Mouse (Mus musculus) thymus, adult 2 months (tissue): ENCODE measurements around the gene Tmed9. TPM values are rescaled to one million over a fixed set of nuclear protein-coding genes. Genes with fewer than 3 reads are reported as not detected.
A peak's percentile ranks its signal among the peaks of the same experiment; 100 is the strongest.

Experiments
- DNase-seq: peaks from one replicate; pipeline ENCODE4 v3.0.0; 2021
- H3K27ac ChIP-seq: fragments of 200-500 bp; 2 replicates; pipeline ENCODE4 v1.5.1; 2012; ENCODE audit warnings: low read length, control low read depth; ENCODE audit not compliant: control insufficient read depth, insufficient read depth
- H3K27me3 ChIP-seq: fragments of 200-500 bp; 2 replicates; pipeline ENCODE4 v1.6.1; 2012; ENCODE audit warnings: mild to moderate bottlenecking, low read length, moderate library complexity, mixed read lengths; ENCODE audit not compliant: control insufficient read depth, insufficient read depth
- H3K36me3 ChIP-seq: fragments of 200-500 bp; 2 replicates; pipeline ENCODE4 v1.6.1; 2012; ENCODE audit warnings: mild to moderate bottlenecking, low read length, moderate library complexity; ENCODE audit not compliant: control insufficient read depth, insufficient read depth
- H3K4me1 ChIP-seq: fragments of 200-500 bp; replicated peaks from 2 replicates; pipeline ENCODE4 v1.6.1; 2012; ENCODE audit warnings: low read length; ENCODE audit not compliant: control insufficient read depth, insufficient read depth
- H3K4me3 ChIP-seq: fragments of 200-500 bp; 2 replicates; pipeline ENCODE4 v1.5.1; 2012; ENCODE audit warnings: mild to moderate bottlenecking, low read length, control low read depth, moderate library complexity; ENCODE audit not compliant: control insufficient read depth, insufficient read depth
- CTCF ChIP-seq: fragments of 200-500 bp; IDR thresholded peaks from 2 replicates; pipeline ENCODE4 v1.5.1; 2012; ENCODE audit warnings: mild to moderate bottlenecking, control low read depth, low read length, moderate library complexity, borderline replicate concordance; ENCODE audit not compliant: control insufficient read depth, poor library complexity, insufficient read depth; ENCODE audit errors: extremely low read depth
- POLR2A ChIP-seq: fragments of 200-500 bp; IDR thresholded peaks from 2 replicates; pipeline ENCODE4 v1.6.1; 2012; ENCODE audit warnings: mild to moderate bottlenecking, low read length, control low read depth, moderate library complexity; ENCODE audit not compliant: control insufficient read depth, poor library complexity, insufficient read depth; ENCODE audit errors: extremely low read depth
- WGBS: fragments of 180-500 bp; shearing (Covaris S2); methylation state at CpG from one replicate; pipeline ENCODE4 v1.1.7; 2018; 5-methylcytosine and 5-hydroxymethylcytosine counted together
- polyA plus RNA-seq: library from polyadenylated mRNA; depleted of rRNA; stranded (reverse); fragments of >200 nt; gene quantifications from 2 replicates; pipeline ENCODE4 v1.2.3, GENCODE M21; 2012

Gene Tmed9
- polyA plus RNA-seq, 1 experiment, result 73.4 TPM

- WGBS, result under 1% methylated on average over 31 of the region's 31 CpGs
- DNase-seq, result no peak
- H3K4me1 ChIP-seq, result peaks cover 3% of the 10 kb centered on the region
- no peak for TF ChIP-seq CTCF
- H3K4me3 ChIP-seq, result peak overlapping the region; percentile 69
- peaks cover 24% of the 10 kb centered on the region for H3K36me3 ChIP-seq
- no peak overlapping the region for H3K27ac ChIP-seq
- no peaks in the 10 kb centered on the region for H3K27me3 ChIP-seq
Observed at GRCm38 (mm10) chr13:55593254-55593747, 19.8 kb downstream of the Tmed9 start.

GRCm38 (mm10) chr13:55595375-55595774 is 21.8 kb downstream of the Tmed9 start:
- TF ChIP-seq POLR2A (no peak), CTCF (no peak)
- no peak for DNase-seq
- 93% methylated on average over 12 of the region's 12 CpGs for WGBS

GRCm38 (mm10) chr13:55596802-55597201 is 23.3 kb downstream of the Tmed9 start:
- DNase-seq, result no peak
- TF ChIP-seq POLR2A, result no peak
- no peak for TF ChIP-seq CTCF
- Histone ChIP-seq H3K4me1 (peaks cover 7% of the 10 kb centered on the region), H3K27me3 (no peaks in the 10 kb centered on the region), H3K27ac (no peak overlapping the region), H3K4me3 (no peak overlapping the region), H3K36me3 (peaks cover 24% of the 10 kb centered on the region)
- 97% methylated on average over 12 of the region's 12 CpGs for WGBS

More at GRCm38 (mm10) chr13:55595375-55595774, 21.8 kb downstream of the Tmed9 start:
- no peak overlapping the region for H3K4me3 ChIP-seq
- H3K27ac ChIP-seq, result no peak overlapping the region
- peaks cover 7% of the 10 kb centered on the region for H3K4me1 ChIP-seq
- H3K27me3 ChIP-seq, result no peaks in the 10 kb centered on the region
- H3K36me3 ChIP-seq, result peaks cover 24% of the 10 kb centered on the region

GRCm38 (mm10) chr13:55599566-55600540 is 26.3 kb downstream of the Tmed9 start, which contains the start of gene B4galt7:
Gene B4galt7, plus strand, starts transcription at chr13:55599896.
- peak; percentile 77 for DNase-seq
- Histone ChIP-seq H3K27me3 (no peaks in the 10 kb centered on the region), H3K36me3 (peaks cover 19% of the 10 kb centered on the region), H3K4me1 (peaks cover 4% of the 10 kb centered on the region), H3K4me3 (peak within 1 kb of the TSS; percentile 100), H3K27ac (peak within 1 kb of the TSS; percentile 6)
- WGBS, result 7% methylated on average over 50 of the region's 51 CpGs
- TF ChIP-seq CTCF (no peak), POLR2A (peak; percentile 56)

- H3K27me3 ChIP-seq, result no peaks in the 10 kb centered on the region
- H3K4me3 ChIP-seq, result peak overlapping the region; percentile 100; the same call in 1 of the 2 replicates
- peak; percentile 44 for DNase-seq
- peaks cover 14% of the 10 kb centered on the region for H3K36me3 ChIP-seq
- TF ChIP-seq CTCF (no peak), POLR2A (no peak)
- H3K27ac ChIP-seq, result peak overlapping the region; percentile 78
- WGBS, result under 1% methylated on average over 9 of the region's 9 CpGs
- peaks cover 4% of the 10 kb centered on the region for H3K4me1 ChIP-seq
Observed at GRCm38 (mm10) chr13:55600657-55601056, 27.1 kb downstream of the Tmed9 start.

GRCm38 (mm10) chr13:55601611-55602010 is 28.1 kb downstream of the Tmed9 start:
- Histone ChIP-seq H3K36me3 (peaks cover 6% of the 10 kb centered on the region), H3K27me3 (no peaks in the 10 kb centered on the region), H3K27ac (no peak overlapping the region), H3K4me1 (peaks cover 4% of the 10 kb centered on the region), H3K4me3 (no peak overlapping the region)
- DNase-seq, result peak; percentile 87
- 5% methylated on average over 3 of the region's 3 CpGs for WGBS
- TF ChIP-seq CTCF (no peak), POLR2A (no peak)
